Mouse (Mus musculus): ENCODE data around the gene Ttc28. TPM values are rescaled to one million over a fixed set of nuclear protein-coding genes. Genes with fewer than 3 reads are reported as not detected.

The Ttc28 gene
- polyA plus RNA-seq, 1 experiment from 2014 or later: 24.7 TPM

DNA sequence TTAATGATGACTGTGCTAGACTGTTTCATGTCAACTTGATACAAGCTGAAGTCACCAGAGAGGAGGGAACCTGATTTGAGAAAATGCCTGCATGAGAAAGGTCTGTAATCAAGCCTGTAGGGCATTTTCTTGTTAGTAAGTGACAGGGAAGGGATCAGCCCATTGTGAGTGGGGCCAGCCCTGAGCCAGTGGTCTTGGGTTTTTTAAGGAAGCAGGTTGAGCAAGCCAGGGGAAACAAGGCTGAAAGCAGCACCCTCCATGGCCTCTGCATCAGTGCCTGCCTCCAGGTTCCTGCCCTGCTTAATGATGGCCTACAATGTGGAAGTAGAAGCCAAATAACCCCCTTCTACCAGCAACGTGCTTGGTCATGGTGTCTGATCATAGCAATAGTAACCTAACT lies 89.0 kb downstream of the Ttc28 start:
- no peak for ATAC-seq (ENCODE audit: low FRiP score, low read depth)
- no peak overlapping the region for H3K4me3 ChIP-seq
- H3K27me3 ChIP-seq: no peaks in the 10 kb centered on the region
- WGBS: 75% methylated on average over 1 of the region's 1 CpGs
- H3K4me1 ChIP-seq: 0 out of 2 replicates have a peak, but pooled peaks cover 2% of the 10 kb centered on the region
- no peaks in the 10 kb centered on the region for H3K36me3 ChIP-seq
- no peaks in the 10 kb centered on the region for H3K9me3 ChIP-seq
- no peak overlapping the region for H3K27ac ChIP-seq (replicated peaks)
- H3K9ac ChIP-seq (replicated peaks): no peak overlapping the region
- no peak overlapping the region for H3K4me2 ChIP-seq (replicated peaks)

DNA sequence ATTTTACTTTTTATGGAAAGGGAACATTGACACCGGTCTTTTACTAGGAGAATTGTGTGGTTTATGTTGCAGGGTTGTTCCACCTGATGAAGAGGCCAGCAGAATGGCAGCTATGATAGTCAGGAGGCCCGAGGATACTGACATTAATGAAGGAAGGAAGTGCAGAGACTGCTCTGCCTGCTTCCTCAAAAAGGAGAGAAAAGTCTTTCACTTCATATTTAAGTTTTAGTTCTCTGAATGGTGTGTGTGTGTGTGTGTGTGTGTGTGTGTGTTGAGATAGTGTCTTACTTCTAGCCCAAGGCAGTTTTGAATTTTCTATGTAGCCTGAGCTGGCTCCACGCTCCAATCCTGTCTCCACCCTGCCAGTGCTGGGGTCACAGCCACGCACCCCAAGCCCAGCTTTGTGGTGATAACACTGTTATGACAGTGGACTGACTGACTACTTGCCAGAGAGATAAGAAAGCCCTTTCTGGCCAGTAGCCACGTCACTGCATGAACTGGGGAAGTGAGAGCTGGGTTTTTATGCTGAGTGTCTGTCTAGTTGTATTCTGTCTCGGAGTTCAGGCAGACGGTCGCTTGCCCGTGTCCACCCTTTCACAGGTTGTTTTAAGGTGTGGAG lies 90.7 kb downstream of the Ttc28 start:
- Histone ChIP-seq H3K27ac (replicated peaks) (no peak overlapping the region), H3K9me3 (no peaks in the 10 kb centered on the region; the same call in 1 of the 2 replicates)
- no peak for ATAC-seq (ENCODE audit: low FRiP score, low read depth)

GRCm38 (mm10) chr5:110976721-110977120 lies 97.1 kb downstream of the Ttc28 start:
- Histone ChIP-seq H3K27ac (replicated peaks) (no peak overlapping the region), H3K27me3 (peaks cover 13% of the 10 kb centered on the region; the same call in 1 of the 2 replicates), H3K4me1 (peaks cover 9% of the 10 kb centered on the region; the same call in 1 of the 2 replicates), H3K4me3 (no peak overlapping the region), H3K9ac (replicated peaks) (no peak overlapping the region), H3K4me2 (replicated peaks) (no peak overlapping the region), H3K9me3 (no peaks in the 10 kb centered on the region; the same call in 1 of the 2 replicates), H3K36me3 (no peaks in the 10 kb centered on the region)
- no peak for ATAC-seq (ENCODE audit: low FRiP score, low read depth)
- 91% methylated on average over 7 of the region's 7 CpGs for WGBS

More for the DNA sequence above, 90.7 kb downstream of the Ttc28 start:
- Histone ChIP-seq H3K4me1 (0 out of 2 replicates have a peak, but pooled peaks cover 2% of the 10 kb centered on the region), H3K4me3 (no peak overlapping the region), H3K36me3 (no peaks in the 10 kb centered on the region), H3K9ac (replicated peaks) (no peak overlapping the region), H3K27me3 (no peaks in the 10 kb centered on the region), H3K4me2 (replicated peaks) (no peak overlapping the region)
- 87% methylated on average over 9 of the region's 9 CpGs for WGBS

DNA sequence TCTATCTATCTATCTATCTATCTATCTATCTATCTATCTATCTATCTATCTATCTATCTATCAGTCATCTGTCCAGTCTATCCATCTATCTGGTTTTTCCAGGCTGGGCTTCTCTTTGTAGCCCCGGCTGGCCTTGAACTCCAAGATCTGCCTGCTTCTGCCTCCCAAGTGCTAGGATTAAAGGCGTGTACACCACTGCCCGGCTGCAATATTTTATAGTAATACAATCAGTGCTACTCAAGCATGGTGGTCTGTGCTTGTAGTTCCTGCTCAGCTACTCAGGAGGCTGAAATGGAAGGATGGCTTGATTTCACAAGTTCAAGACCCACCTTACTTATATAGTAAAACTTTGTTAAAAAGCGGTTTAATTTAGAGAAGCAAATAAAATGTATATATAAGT lies 98.2 kb downstream of the Ttc28 start:
- Histone ChIP-seq H3K27ac (replicated peaks) (no peak overlapping the region), H3K9me3 (no peaks in the 10 kb centered on the region; the same call in 1 of the 2 replicates), H3K4me2 (replicated peaks) (no peak overlapping the region), H3K4me1 (peaks cover 9% of the 10 kb centered on the region; the same call in 1 of the 2 replicates), H3K9ac (replicated peaks) (no peak overlapping the region), H3K4me3 (no peak overlapping the region), H3K36me3 (no peaks in the 10 kb centered on the region), H3K27me3 (peaks cover 13% of the 10 kb centered on the region; the same call in 1 of the 2 replicates)
- ATAC-seq (ENCODE audit: low FRiP score, low read depth): no peak
- WGBS: 85% methylated on average over 4 of the region's 4 CpGs

GRCm38 (mm10) chr5:110978461-110978860 lies 98.9 kb downstream of the Ttc28 start:
- Histone ChIP-seq H3K4me1 (peaks cover 9% of the 10 kb centered on the region; the same call in 1 of the 2 replicates), H3K36me3 (no peaks in the 10 kb centered on the region), H3K9me3 (no peaks in the 10 kb centered on the region; the same call in 1 of the 2 replicates), H3K27ac (replicated peaks) (peak overlapping the region; percentile 87), H3K4me3 (peak overlapping the region; percentile 71), H3K4me2 (replicated peaks) (peak overlapping the region; percentile 96), H3K9ac (replicated peaks) (peak overlapping the region; percentile 80), H3K27me3 (peaks cover 13% of the 10 kb centered on the region; the same call in 1 of the 2 replicates)
- 2% methylated on average over 9 of the region's 9 CpGs for WGBS
- peak; percentile 59; the same call in 1 of the 2 replicates for ATAC-seq (ENCODE audit: low FRiP score, low read depth)

GRCm38 (mm10) chr5:110979011-110979860 lies 99.6 kb downstream of the Ttc28 start:
- Histone ChIP-seq H3K9ac (replicated peaks) (peak overlapping the region; percentile 80), H3K4me3 (peak overlapping the region; percentile 71), H3K4me2 (replicated peaks) (peak overlapping the region; percentile 96), H3K4me1 (peaks cover 9% of the 10 kb centered on the region; the same call in 1 of the 2 replicates), H3K9me3 (no peaks in the 10 kb centered on the region; the same call in 1 of the 2 replicates), H3K36me3 (no peaks in the 10 kb centered on the region), H3K27ac (replicated peaks) (peak overlapping the region; percentile 87), H3K27me3 (peaks cover 13% of the 10 kb centered on the region; the same call in 1 of the 2 replicates)
- peak; percentile 79 for ATAC-seq (ENCODE audit: low FRiP score, low read depth)
- WGBS: under 1% methylated on average over 104 of the region's 104 CpGs

GRCm38 (mm10) chr5:110979861-110980346 lies 100.3 kb downstream of the Ttc28 start:
- Histone ChIP-seq H3K36me3 (no peaks in the 10 kb centered on the region), H3K4me1 (peaks cover 9% of the 10 kb centered on the region; the same call in 1 of the 2 replicates), H3K27ac (replicated peaks) (peak overlapping the region; percentile 87), H3K4me2 (replicated peaks) (peak overlapping the region; percentile 96), H3K27me3 (peaks cover 13% of the 10 kb centered on the region; the same call in 1 of the 2 replicates), H3K4me3 (peak overlapping the region; percentile 71), H3K9me3 (no peaks in the 10 kb centered on the region), H3K9ac (replicated peaks) (peak overlapping the region; percentile 80)
- 0 out of 2 replicates have a peak, but pooled peaks have one; percentile 24 for ATAC-seq (ENCODE audit: low FRiP score, low read depth)
- under 1% methylated on average over 14 of the region's 14 CpGs for WGBS

DNA sequence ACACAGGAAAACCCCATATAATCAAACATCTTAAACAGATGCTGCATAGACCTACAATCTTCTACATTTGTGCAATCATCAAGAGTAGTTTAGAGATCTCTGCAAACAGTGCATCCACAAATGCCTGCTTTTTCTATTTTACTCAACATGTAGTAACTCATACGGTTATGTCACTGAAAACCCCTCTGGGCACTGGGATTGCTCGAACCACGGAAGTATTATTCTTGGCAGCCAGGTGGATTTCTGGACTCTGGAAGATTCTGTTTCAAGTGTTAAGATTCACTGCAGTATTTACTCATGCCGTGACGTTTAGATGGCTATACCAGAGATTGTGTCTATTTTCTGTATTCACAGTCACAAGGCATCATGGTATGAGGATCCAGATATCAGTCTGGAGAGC lies 101.0 kb downstream of the Ttc28 start:
- Histone ChIP-seq H3K27ac (replicated peaks) (peak overlapping the region; percentile 87; the same call in 1 of the 2 replicates), H3K27me3 (peaks cover 13% of the 10 kb centered on the region; the same call in 1 of the 2 replicates), H3K9ac (replicated peaks) (peak overlapping the region; percentile 80; the same call in 1 of the 2 replicates), H3K36me3 (no peaks in the 10 kb centered on the region), H3K4me2 (replicated peaks) (peak overlapping the region; percentile 96), H3K4me1 (peaks cover 9% of the 10 kb centered on the region; the same call in 1 of the 2 replicates), H3K9me3 (no peaks in the 10 kb centered on the region), H3K4me3 (peak overlapping the region; percentile 71)
- 69% methylated on average over 5 of the region's 5 CpGs for WGBS
- ATAC-seq (ENCODE audit: low FRiP score, low read depth): no peak

DNA sequence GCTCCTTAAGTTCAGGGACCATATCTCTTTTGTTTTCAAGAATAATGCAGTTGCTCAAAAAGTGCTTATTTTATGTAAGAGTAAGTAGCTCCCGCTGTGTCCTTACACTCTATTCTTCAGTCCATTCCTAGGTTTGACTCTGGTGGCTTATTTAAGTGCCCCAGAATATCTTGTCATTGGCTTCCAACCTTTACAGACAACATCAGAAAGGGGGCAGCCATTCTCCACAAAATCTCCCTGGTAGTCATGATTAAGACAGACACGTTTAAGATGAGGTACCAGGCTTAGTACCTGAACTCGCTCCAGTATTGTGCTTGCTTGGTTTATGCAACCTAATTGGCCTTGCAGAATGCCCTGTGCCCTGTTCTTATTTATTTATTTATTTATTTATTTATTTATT lies 102.8 kb downstream of the Ttc28 start:
- no peak overlapping the region for H3K27ac ChIP-seq (replicated peaks)
- H3K4me2 ChIP-seq (replicated peaks): peak overlapping the region; percentile 96; the same call in 1 of the 2 replicates
- no peak overlapping the region for H3K9ac ChIP-seq (replicated peaks)
- no peak overlapping the region for H3K4me3 ChIP-seq
- no peaks in the 10 kb centered on the region for H3K9me3 ChIP-seq
- 67% methylated on average over 3 of the region's 3 CpGs for WGBS
- peaks cover 9% of the 10 kb centered on the region; the same call in 1 of the 2 replicates for H3K4me1 ChIP-seq
- peaks cover 5% of the 10 kb centered on the region; the same call in 1 of the 2 replicates for H3K27me3 ChIP-seq
- no peaks in the 10 kb centered on the region for H3K36me3 ChIP-seq
- ATAC-seq (ENCODE audit: low FRiP score, low read depth): no peak

GRCm38 (mm10) chr5:110984136-110984681 lies 104.6 kb downstream of the Ttc28 start:
- no peaks in the 10 kb centered on the region for H3K36me3 ChIP-seq

GRCm38 (mm10) chr5:110996835-110997539 lies 117.4 kb downstream of the Ttc28 start:
- WGBS: 81% methylated on average over 13 of the region's 13 CpGs
- Histone ChIP-seq H3K27ac (replicated peaks) (0 out of 2 replicates have a peak overlapping the region, but pooled peaks have one; percentile 25), H3K27me3 (no peaks in the 10 kb centered on the region), H3K4me3 (no peak overlapping the region), H3K36me3 (no peaks in the 10 kb centered on the region), H3K4me1 (peaks cover 17% of the 10 kb centered on the region), H3K4me2 (replicated peaks) (no peak overlapping the region), H3K9me3 (no peaks in the 10 kb centered on the region), H3K9ac (replicated peaks) (no peak overlapping the region)
- ATAC-seq (ENCODE audit: low FRiP score, low read depth): no peak

More at GRCm38 (mm10) chr5:110984136-110984681, 104.6 kb downstream of the Ttc28 start:
- Histone ChIP-seq H3K4me1 (peaks cover 9% of the 10 kb centered on the region; the same call in 1 of the 2 replicates), H3K4me2 (replicated peaks) (no peak overlapping the region), H3K9ac (replicated peaks) (no peak overlapping the region), H3K27me3 (peaks cover 5% of the 10 kb centered on the region; the same call in 1 of the 2 replicates), H3K4me3 (no peak overlapping the region), H3K27ac (replicated peaks) (no peak overlapping the region), H3K9me3 (no peaks in the 10 kb centered on the region)
- no peak for ATAC-seq (ENCODE audit: low FRiP score, low read depth)
- WGBS: 89% methylated on average over 6 of the region's 6 CpGs
